Mouse (Mus musculus): ENCODE results near the gene Grik3.

Gene Grik3

GRCm38 (mm10) chr4:125492122-125492505 is 1.6 kb downstream of the Grik3 start:
- DNase-seq (ENCODE audit: low spot score in 2 of 2), result no peak

DNA sequence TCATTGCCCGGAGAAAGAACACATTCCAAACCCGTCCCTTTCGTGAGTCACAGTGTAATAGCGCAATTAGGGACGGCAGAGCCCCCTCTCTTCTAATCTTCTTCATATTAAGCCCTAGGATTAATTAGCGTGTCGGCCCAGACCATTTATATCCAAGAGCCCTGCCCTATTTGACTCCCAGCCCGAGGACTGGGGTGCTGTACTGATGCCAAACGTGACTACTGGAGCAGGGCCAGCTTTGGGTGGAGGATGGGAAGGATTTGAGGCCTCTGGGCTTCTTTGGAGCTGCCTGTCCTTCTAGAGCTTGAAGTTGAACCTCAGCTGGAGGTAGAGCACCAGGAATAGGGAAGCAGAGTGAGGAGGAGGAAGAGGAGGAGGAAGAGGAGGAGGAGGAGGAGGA is 2.2 kb downstream of the Grik3 start:
- DNase-seq (ENCODE audit: low spot score in 2 of 2), result no peak

GRCm38 (mm10) chr4:125493124-125493523 is 2.6 kb downstream of the Grik3 start:
- no peak for DNase-seq (ENCODE audit: low spot score in 2 of 2)

DNA sequence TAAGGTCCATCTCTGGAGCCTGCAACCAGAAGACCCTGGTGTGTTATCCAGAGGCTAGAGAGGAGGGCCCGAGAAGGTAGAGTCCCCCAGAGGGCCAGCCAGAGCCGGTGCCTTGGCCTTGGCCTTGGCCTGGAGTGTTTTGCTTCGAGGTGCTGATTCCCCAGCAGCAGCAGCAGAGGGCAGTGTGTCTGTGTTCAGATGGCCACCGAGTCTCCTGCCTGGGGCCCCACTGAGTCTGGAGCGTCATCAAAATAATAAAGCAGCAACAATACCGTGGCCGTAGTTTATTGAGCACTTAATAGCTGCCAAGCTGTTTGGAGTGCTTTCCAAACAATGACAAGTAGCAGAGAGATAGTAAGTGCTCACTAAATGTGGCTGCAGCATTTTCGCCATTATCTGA is 5.0 kb downstream of the Grik3 start:
- no peak for DNase-seq (ENCODE audit: low spot score in 2 of 2)

GRCm38 (mm10) chr4:125497001-125497400 is 6.5 kb downstream of the Grik3 start:
- no peak for DNase-seq (ENCODE audit: low spot score in 2 of 2)

- DNase-seq (ENCODE audit: low spot score in 2 of 2), result no peak
Measured at GRCm38 (mm10) chr4:125497471-125497870, 7.0 kb downstream of the Grik3 start.

DNA sequence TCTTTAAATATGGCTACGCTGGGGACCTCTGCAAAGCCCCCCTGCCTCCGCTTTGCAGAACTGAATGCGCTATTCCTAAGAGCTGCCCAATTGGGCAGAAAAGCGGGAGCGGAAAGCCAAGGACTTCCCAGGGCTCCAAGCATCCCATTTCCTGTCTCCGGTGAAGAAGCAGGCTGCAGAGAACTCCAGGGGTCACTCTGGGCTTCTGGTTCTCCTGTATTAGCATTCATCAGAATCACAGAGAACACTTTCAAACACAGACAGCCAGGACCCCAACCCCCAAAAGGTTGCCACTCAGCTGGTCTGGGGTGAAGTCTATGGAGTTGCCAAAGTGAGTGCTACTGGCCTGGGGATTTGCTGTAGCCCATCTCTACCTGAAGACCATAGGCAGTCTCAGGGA is 8.4 kb downstream of the Grik3 start:
- DNase-seq (ENCODE audit: low spot score in 2 of 2), result no peak

GRCm38 (mm10) chr4:125502861-125503260 is 12.4 kb downstream of the Grik3 start:
- no peak for DNase-seq (ENCODE audit: low spot score in 2 of 2)

- DNase-seq (ENCODE audit: low spot score in 2 of 2), result no peak
Measured at GRCm38 (mm10) chr4:125512434-125512833, 21.9 kb downstream of the Grik3 start.

GRCm38 (mm10) chr4:125515646-125516045 is 25.1 kb downstream of the Grik3 start:
- DNase-seq (ENCODE audit: low spot score in 2 of 2), result no peak

DNA sequence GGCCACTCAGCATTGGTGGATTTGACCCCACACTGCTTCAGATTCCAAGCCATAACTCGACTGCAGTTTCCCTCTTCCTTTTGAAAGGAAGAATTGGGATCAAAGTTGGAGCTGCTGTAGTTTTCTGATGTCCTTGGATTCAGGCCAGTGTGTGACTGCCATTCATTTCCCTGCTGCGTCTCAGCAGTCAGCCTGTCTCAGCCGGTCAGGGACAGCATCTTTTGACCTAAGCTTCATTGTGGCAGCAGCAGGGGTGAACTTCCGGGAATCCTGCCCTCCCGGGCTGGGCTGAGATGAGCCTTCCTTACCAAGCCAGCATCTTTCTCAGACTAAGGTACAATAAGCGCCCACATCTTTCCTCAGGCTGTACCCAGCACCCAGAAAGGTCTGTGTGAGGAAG is 26.1 kb downstream of the Grik3 start:
- DNase-seq (ENCODE audit: low spot score in 2 of 2), result no peak

DNA sequence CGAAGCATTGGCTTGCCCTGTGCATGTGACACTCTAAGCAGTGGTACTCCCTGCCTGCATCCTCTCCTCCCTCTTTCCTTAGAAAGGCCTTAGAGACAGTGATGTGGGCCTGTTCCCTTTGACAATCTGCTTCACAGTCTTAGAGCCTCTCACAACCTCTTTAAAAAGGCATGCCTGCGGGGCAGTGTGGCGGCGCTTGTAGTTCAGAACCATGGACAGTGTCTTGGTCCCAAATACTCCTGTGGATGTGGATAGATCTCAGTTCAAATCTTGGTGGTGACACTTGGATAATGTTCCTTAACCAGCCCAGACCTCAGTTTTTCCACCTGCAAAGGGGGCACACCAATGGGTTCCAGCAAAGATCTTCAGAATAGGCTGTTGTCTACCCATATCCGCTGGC is 28.4 kb downstream of the Grik3 start:
- DNase-seq (ENCODE audit: low spot score in 2 of 2), result no peak

DNA sequence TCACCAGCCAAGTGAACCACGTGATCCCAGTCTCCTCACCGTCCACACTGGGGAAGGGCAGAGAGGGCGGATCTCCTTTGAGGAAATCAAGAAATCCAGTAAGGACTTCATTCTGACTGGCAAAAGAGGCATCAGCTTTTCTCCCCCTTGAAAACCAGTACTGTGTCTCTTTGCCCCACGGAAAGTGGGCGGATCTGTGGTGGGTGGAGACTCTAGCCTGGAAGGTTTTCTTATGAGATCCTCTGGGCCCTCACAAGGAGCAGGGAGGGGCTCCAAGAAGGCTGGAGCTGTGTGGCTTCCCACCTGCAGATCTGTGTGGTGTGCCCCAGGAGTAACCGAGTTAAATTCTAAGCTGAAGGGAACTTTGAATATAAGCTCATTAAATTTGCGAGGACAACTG is 32.4 kb downstream of the Grik3 start:
- DNase-seq (ENCODE audit: low spot score in 2 of 2), result no peak

GRCm38 (mm10) chr4:125525266-125525665 is 34.8 kb downstream of the Grik3 start:
- no peak for DNase-seq (ENCODE audit: low spot score in 2 of 2)

- no peak for DNase-seq (ENCODE audit: low spot score in 2 of 2)
Measured at GRCm38 (mm10) chr4:125526425-125526824, 35.9 kb downstream of the Grik3 start.

DNA sequence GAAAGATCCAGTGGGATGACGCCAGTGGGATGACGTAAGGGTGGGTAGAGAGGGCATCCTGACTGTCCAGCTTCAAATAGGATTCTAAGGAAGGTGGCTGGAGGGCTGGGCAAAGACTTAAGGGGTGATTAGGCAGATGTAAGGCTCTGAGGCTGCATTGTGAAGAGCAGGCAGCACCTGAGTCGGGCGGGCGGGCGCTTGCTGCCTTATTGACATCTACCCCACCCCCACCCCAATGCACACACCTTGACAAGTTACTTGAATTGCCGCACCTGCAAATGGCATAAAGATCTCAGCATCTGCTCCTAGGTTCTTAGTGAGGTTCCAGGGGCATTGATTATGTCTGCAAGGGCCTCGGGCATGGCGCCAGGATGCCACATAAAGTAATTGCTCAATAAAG is 43.5 kb downstream of the Grik3 start:
- DNase-seq (ENCODE audit: low spot score in 2 of 2), result no peak

GRCm38 (mm10) chr4:125534449-125534848 is 43.9 kb downstream of the Grik3 start:
- no peak for DNase-seq (ENCODE audit: low spot score in 2 of 2)

DNA sequence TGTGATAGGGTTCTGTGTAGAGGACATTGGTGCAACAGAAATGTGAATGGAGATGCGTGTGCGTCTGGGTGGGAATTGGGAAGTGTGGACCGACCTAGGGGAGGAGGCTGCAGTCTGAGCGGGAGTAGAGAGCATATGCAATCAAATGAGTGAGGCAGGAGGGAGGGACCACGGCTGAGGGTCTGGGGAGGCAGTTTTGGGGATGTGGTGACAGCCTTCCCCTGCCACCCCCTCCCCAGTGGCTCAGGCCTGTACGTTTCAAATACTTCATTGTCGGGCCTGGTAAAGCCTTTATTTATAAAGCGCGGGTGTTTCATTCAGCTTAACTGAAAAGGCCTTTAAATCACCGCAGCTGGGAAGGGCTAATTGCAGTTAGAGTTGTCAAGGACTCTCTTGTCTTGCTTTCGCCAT is 44.5 kb downstream of the Grik3 start:
- no peak for DNase-seq (ENCODE audit: low spot score in 2 of 2)

- DNase-seq (ENCODE audit: low spot score in 2 of 2), result no peak
Measured at GRCm38 (mm10) chr4:125535465-125535864, 45.0 kb downstream of the Grik3 start.

DNA sequence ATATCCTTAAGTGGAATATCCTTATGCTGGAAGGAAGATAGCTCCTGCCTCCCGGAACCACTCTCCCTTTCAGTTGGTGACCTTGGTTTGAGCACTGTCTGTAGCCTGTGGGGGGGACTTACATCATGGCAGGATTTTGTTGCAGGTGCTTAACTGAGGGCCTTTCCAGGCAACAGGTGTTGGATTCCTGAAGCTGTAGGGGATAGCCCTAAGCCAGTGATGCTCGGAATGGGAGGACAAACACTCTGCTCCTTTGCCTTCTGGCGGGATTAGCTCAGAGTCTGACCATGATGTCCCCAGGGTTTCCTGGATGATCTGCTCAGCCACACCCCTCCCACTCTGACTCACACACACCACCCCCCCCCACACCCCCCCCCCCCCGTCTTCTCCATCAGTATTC is 45.5 kb downstream of the Grik3 start:
- no peak for DNase-seq (ENCODE audit: low spot score in 2 of 2)

DNA sequence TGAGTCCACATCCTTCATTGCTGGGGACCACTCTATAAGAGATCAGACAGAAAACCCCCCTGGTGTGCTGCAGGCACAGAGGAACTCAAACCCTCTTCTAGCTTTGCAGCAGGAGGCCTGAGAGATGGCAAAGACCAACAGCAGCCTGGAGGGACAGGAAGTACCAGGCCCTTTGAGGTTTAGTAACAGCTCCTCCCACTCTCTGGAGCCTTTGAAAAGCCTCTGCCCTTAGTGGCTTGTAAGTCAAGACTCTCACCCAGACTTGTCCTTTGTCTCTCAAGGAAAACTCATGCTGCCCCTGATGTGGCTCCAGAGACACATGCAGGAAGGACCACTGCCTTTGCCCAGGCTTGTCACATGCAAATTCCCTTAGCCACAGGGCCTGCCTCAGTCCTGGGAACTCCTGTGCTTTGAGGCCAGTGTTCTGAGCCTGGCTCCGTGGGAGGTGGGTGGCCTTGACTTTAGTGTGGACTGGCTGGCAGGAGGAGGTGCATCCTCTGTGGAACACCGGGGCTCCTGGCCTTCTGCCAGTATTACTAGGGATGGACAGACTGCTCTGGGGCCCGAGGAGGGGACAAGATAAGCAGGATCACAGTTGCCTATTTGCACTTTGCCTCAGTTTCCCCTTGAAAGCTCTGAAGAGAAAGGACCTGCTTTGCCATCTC is 47.9 kb downstream of the Grik3 start:
- no peak for DNase-seq (ENCODE audit: low spot score in 2 of 2)

DNA sequence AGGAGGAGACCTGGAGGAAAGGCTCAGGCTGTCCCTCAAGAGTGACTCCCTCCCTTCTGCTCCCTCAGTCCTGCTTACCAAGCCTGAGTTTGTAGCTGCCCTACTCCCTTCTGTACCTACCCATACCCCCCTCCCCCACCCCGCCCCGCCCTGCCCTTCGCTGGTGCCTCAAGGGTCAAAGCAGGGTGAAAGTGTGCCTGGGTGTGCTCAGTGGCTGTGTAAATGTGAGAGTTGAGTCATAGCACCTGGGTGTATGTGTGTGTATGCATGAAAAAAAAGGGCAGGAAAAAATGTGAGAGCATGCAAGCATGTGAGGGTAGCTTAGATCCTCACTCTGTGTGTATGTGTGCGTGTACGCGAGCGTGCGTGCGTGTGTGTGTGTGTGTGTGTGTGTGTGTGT is 49.1 kb downstream of the Grik3 start:
- no peak for DNase-seq (ENCODE audit: low spot score in 2 of 2)

DNA sequence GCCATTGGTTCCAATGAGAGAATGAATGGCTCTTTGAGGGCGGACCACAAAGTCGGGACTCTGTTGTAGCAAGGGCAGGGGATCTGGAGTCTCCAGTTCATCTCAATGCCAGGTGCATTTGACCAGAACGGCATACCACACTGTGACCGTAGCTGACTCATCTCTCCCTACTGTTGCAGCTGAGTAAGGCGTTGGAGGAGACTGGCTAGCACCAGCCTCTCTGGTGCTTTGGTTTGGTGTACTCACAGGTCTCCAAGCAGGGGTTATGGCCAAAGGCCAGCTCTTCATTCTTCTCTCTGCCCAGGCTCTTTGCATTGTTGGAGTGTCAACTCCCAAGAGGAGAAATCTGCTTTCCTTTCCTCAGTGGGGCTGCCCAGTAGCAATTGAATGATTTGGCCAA is 52.7 kb downstream of the Grik3 start:
- no peak for DNase-seq (ENCODE audit: low spot score in 2 of 2)

All from spleen, postnatal 36 days (tissue).